Mouse (Mus musculus) forebrain, embryonic 15.5 days (tissue): ENCODE measurements around the gene Msgn1. TPM values are rescaled to one million over a fixed set of nuclear protein-coding genes. Genes with fewer than 3 reads are reported as not detected.

Source experiments
- ATAC-seq: fragments of 200-750 bp; cut with Nextera tagmentation; replicated peaks from 2 replicates; pipeline ENCODE4 v1.8.0; 2017; ENCODE audit warnings: mild to moderate bottlenecking, moderate TSS enrichment, moderate library complexity
- H3K27ac ChIP-seq: fragments of 300-500 bp; sonication (generic); replicated peaks from 2 replicates; pipeline ENCODE4 v1.5.1; 2015; ENCODE audit warnings: mild to moderate bottlenecking, inconsistent platforms
- H3K27me3 ChIP-seq: fragments of 300-500 bp; sonication (generic); 2 replicates; pipeline ENCODE4 v1.6.1; 2015; ENCODE audit warnings: inconsistent platforms
- H3K36me3 ChIP-seq: fragments of 300-500 bp; sonication (generic); 2 replicates; pipeline ENCODE4 v1.6.1; 2015; ENCODE audit warnings: mild to moderate bottlenecking, inconsistent platforms
- H3K4me1 ChIP-seq: fragments of 300-500 bp; sonication (generic); 2 replicates; pipeline ENCODE4 v1.6.1; 2015; ENCODE audit warnings: inconsistent platforms
- H3K4me2 ChIP-seq: fragments of 300-500 bp; sonication (generic); replicated peaks from 2 replicates; pipeline ENCODE4 v1.6.1; 2015; ENCODE audit warnings: mild to moderate bottlenecking, inconsistent platforms
- H3K4me3 ChIP-seq: fragments of 300-500 bp; sonication (generic); 2 replicates; pipeline ENCODE4 v1.5.1; 2015; ENCODE audit warnings: mild to moderate bottlenecking, inconsistent platforms
- H3K9ac ChIP-seq: fragments of 300-500 bp; sonication (generic); replicated peaks from 2 replicates; pipeline ENCODE4 v1.6.1; 2015; ENCODE audit warnings: mild to moderate bottlenecking, inconsistent platforms
- H3K9me3 ChIP-seq: fragments of 300-500 bp; sonication (generic); 2 replicates; pipeline ENCODE4 v1.6.1; 2016; ENCODE audit warnings: inconsistent platforms
- WGBS: fragments of 180-500 bp; shearing (Covaris S2); methylation state at CpG from one replicate; pipeline ENCODE4 v1.1.7; 2015; ENCODE audit warnings: mixed read lengths; 5-methylcytosine and 5-hydroxymethylcytosine counted together
- polyA plus RNA-seq: library from polyadenylated mRNA; unstranded; fragments of >200 nt; fragmentation: Nextera tagmentation; extraction: Ambion mirVana; gene quantifications from 2 replicates; pipeline ENCODE4 v1.2.1, GENCODE M21; 2015

The Msgn1 gene
- polyA plus RNA-seq, 1 experiment from 2014 or later: not detected

- Histone ChIP-seq H3K9me3 (no peaks in the 10 kb centered on the region), H3K4me2 (no peak overlapping the region), H3K27ac (no peak overlapping the region), H3K9ac (no peak overlapping the region), H3K4me1 (peaks cover 2% of the 10 kb centered on the region; the same call in 1 of the 2 replicates), H3K4me3 (no peak overlapping the region), H3K36me3 (no peaks in the 10 kb centered on the region), H3K27me3 (no peaks in the 10 kb centered on the region)
- no peak for ATAC-seq
- WGBS: 64% methylated on average over 3 of the region's 3 CpGs
Measured at GRCm38 (mm10) chr12:11216454-11216853, 7.7 kb upstream of the Msgn1 start.

- H3K4me2 ChIP-seq: no peak overlapping the region
- H3K9ac ChIP-seq: no peak overlapping the region
- ATAC-seq: no peak
- no peaks in the 10 kb centered on the region for H3K9me3 ChIP-seq
- H3K27ac ChIP-seq: no peak overlapping the region
- no peaks in the 10 kb centered on the region for H3K27me3 ChIP-seq
- H3K4me1 ChIP-seq: 0 out of 2 replicates have a peak, but pooled peaks cover 2% of the 10 kb centered on the region
- WGBS: 63% methylated on average over 2 of the region's 2 CpGs
- no peaks in the 10 kb centered on the region for H3K36me3 ChIP-seq
- H3K4me3 ChIP-seq: no peak overlapping the region
Measured at GRCm38 (mm10) chr12:11215555-11215954, 6.8 kb upstream of the Msgn1 start.

- H3K4me1 ChIP-seq: 0 out of 2 replicates have a peak, but pooled peaks cover 2% of the 10 kb centered on the region
- 0 out of 2 replicates have a peak, but pooled peaks have one; percentile 43 for ATAC-seq
Measured at GRCm38 (mm10) chr12:11214776-11215175, 6.0 kb upstream of the Msgn1 start.

GRCm38 (mm10) chr12:11212881-11213280 lies 4.1 kb upstream of the Msgn1 start:
- Histone ChIP-seq H3K4me3 (no peak overlapping the region), H3K36me3 (no peaks in the 10 kb centered on the region), H3K9ac (no peak overlapping the region), H3K4me1 (peaks cover 10% of the 10 kb centered on the region; the same call in 1 of the 2 replicates), H3K27me3 (no peaks in the 10 kb centered on the region), H3K9me3 (no peaks in the 10 kb centered on the region), H3K4me2 (no peak overlapping the region), H3K27ac (no peak overlapping the region)
- 97% methylated on average over 1 of the region's 1 CpGs for WGBS
- no peak for ATAC-seq

More at GRCm38 (mm10) chr12:11214776-11215175, 6.0 kb upstream of the Msgn1 start:
- Histone ChIP-seq H3K36me3 (no peaks in the 10 kb centered on the region), H3K4me3 (no peak overlapping the region), H3K27ac (no peak overlapping the region), H3K27me3 (no peaks in the 10 kb centered on the region), H3K9me3 (no peaks in the 10 kb centered on the region), H3K4me2 (no peak overlapping the region), H3K9ac (no peak overlapping the region)

- Histone ChIP-seq H3K36me3 (no peaks in the 10 kb centered on the region), H3K27me3 (no peaks in the 10 kb centered on the region), H3K9me3 (no peaks in the 10 kb centered on the region), H3K27ac (no peak overlapping the region), H3K9ac (no peak overlapping the region), H3K4me2 (no peak overlapping the region), H3K4me3 (no peak overlapping the region), H3K4me1 (peaks cover 8% of the 10 kb centered on the region; the same call in 1 of the 2 replicates)
- no peak for ATAC-seq
- WGBS: 85% methylated on average over 3 of the region's 3 CpGs
Measured at GRCm38 (mm10) chr12:11210361-11210760, 1.6 kb upstream of the Msgn1 start.

- WGBS: 50% methylated on average over 5 of the region's 5 CpGs
- Histone ChIP-seq H3K36me3 (no peaks in the 10 kb centered on the region), H3K27me3 (no peaks in the 10 kb centered on the region), H3K4me3 (no peak overlapping the region), H3K9me3 (no peaks in the 10 kb centered on the region), H3K4me1 (peaks cover 8% of the 10 kb centered on the region; the same call in 1 of the 2 replicates), H3K9ac (no peak overlapping the region), H3K27ac (no peak overlapping the region), H3K4me2 (no peak overlapping the region)
- no peak for ATAC-seq
Measured at GRCm38 (mm10) chr12:11209636-11210035, 864 bp upstream of the Msgn1 start.

- no peak for ATAC-seq
- Histone ChIP-seq H3K36me3 (no peaks in the 10 kb centered on the region), H3K27ac (no peak overlapping the region), H3K4me3 (no peak overlapping the region), H3K4me2 (no peak overlapping the region), H3K9me3 (no peaks in the 10 kb centered on the region), H3K9ac (no peak overlapping the region), H3K4me1 (peaks cover 8% of the 10 kb centered on the region; the same call in 1 of the 2 replicates), H3K27me3 (no peaks in the 10 kb centered on the region)
- WGBS: 49% methylated on average over 4 of the region's 4 CpGs
Measured at GRCm38 (mm10) chr12:11206321-11206720, 2.5 kb downstream of the Msgn1 start.

- no peak for ATAC-seq
- no peak overlapping the region for H3K9ac ChIP-seq
- WGBS: 78% methylated on average over 18 of the region's 18 CpGs
Measured at GRCm38 (mm10) chr12:11203694-11204665, 4.8 kb downstream of the Msgn1 start.

GRCm38 (mm10) chr12:11202476-11202875 lies 6.3 kb downstream of the Msgn1 start:
- ATAC-seq: no peak
- Histone ChIP-seq H3K4me2 (no peak overlapping the region), H3K4me1 (no peaks in the 10 kb centered on the region), H3K27me3 (no peaks in the 10 kb centered on the region), H3K4me3 (no peak overlapping the region), H3K27ac (no peak overlapping the region), H3K9me3 (no peaks in the 10 kb centered on the region), H3K36me3 (no peaks in the 10 kb centered on the region), H3K9ac (no peak overlapping the region)
- 90% methylated on average over 8 of the region's 8 CpGs for WGBS

More at GRCm38 (mm10) chr12:11203694-11204665, 4.8 kb downstream of the Msgn1 start:
- Histone ChIP-seq H3K4me2 (no peak overlapping the region), H3K4me1 (peaks cover 5% of the 10 kb centered on the region; the same call in 1 of the 2 replicates), H3K27ac (no peak overlapping the region), H3K9me3 (no peaks in the 10 kb centered on the region), H3K36me3 (no peaks in the 10 kb centered on the region), H3K27me3 (no peaks in the 10 kb centered on the region), H3K4me3 (no peak overlapping the region)

- no peak overlapping the region for H3K27ac ChIP-seq
- H3K4me3 ChIP-seq: no peak overlapping the region
- no peaks in the 10 kb centered on the region for H3K9me3 ChIP-seq
- no peak overlapping the region for H3K9ac ChIP-seq
- WGBS: 97% methylated on average over 12 of the region's 12 CpGs
- ATAC-seq: no peak
- no peaks in the 10 kb centered on the region for H3K4me1 ChIP-seq
- H3K27me3 ChIP-seq: no peaks in the 10 kb centered on the region
- no peaks in the 10 kb centered on the region for H3K36me3 ChIP-seq
- no peak overlapping the region for H3K4me2 ChIP-seq
Measured at GRCm38 (mm10) chr12:11200711-11201110, 8.1 kb downstream of the Msgn1 start.

GRCm38 (mm10) chr12:11198551-11198950 lies 10.2 kb downstream of the Msgn1 start:
- H3K36me3 ChIP-seq: no peaks in the 10 kb centered on the region
- H3K9ac ChIP-seq: no peak overlapping the region
- no peaks in the 10 kb centered on the region for H3K4me1 ChIP-seq
- no peak overlapping the region for H3K4me3 ChIP-seq
- H3K4me2 ChIP-seq: no peak overlapping the region
- 25% methylated on average over 2 of the region's 2 CpGs for WGBS
- no peaks in the 10 kb centered on the region for H3K27me3 ChIP-seq
- H3K9me3 ChIP-seq: no peaks in the 10 kb centered on the region
- ATAC-seq: no peak
- no peak overlapping the region for H3K27ac ChIP-seq

- no peaks in the 10 kb centered on the region for H3K4me1 ChIP-seq
- no peaks in the 10 kb centered on the region for H3K27me3 ChIP-seq
- H3K9me3 ChIP-seq: no peaks in the 10 kb centered on the region
- no peaks in the 10 kb centered on the region for H3K36me3 ChIP-seq
- no peak overlapping the region for H3K27ac ChIP-seq
- WGBS: 8% methylated on average over 4 of the region's 4 CpGs
- no peak overlapping the region for H3K9ac ChIP-seq
- 0 out of 2 replicates have a peak, but pooled peaks have one; percentile 29 for ATAC-seq
- H3K4me2 ChIP-seq: no peak overlapping the region
- no peak overlapping the region for H3K4me3 ChIP-seq
Measured at GRCm38 (mm10) chr12:11198026-11198425, 10.7 kb downstream of the Msgn1 start.
